Mouse (Mus musculus): ENCODE data around the gene Cxcl16. TPM values are rescaled to one million over a fixed set of nuclear protein-coding genes. Genes with fewer than 3 reads are reported as not detected.

The Cxcl16 gene
- polyA plus RNA-seq, 1 experiment from 2014 or later, result 17.6 TPM

GRCm38 (mm10) chr11:70446756-70447155, 13.0 kb downstream of the Cxcl16 start:
- H3K27me3 ChIP-seq (ENCODE audit: insufficient read depth, low read length), result no peaks in the 10 kb centered on the region
- no peak overlapping the region for H3K27ac ChIP-seq
- ATAC-seq (replicated peaks; ENCODE audit: low FRiP score, low read depth) (no peak), DNase-seq (ENCODE audit: low spot score) (no peak)
- no peaks in the 10 kb centered on the region for H3K9me3 ChIP-seq (replicated peaks; ENCODE audit: low read length)
- no peak overlapping the region for H3K4me2 ChIP-seq (ENCODE audit: low read length)
- H3K36me3 ChIP-seq (ENCODE audit: insufficient read depth, low read length), result no peaks in the 10 kb centered on the region
- TF ChIP-seq CTCF (IDR thresholded peaks at IDR 0.05; ENCODE audit: low read depth), result no peak
- no peak overlapping the region for H3K9ac ChIP-seq (ENCODE audit: low read depth, low read length)
- 44% methylated on average over 3 of the region's 3 CpGs for WGBS
- H3K4me1 ChIP-seq (replicated peaks; ENCODE audit: insufficient read depth, low read length), result no peaks in the 10 kb centered on the region
- no peak overlapping the region for H3K4me3 ChIP-seq (replicated peaks; ENCODE audit: low read depth, low read length)

GRCm38 (mm10) chr11:70444667-70445066, 15.1 kb downstream of the Cxcl16 start:
- DNase-seq (ENCODE audit: low spot score) (no peak), ATAC-seq (replicated peaks; ENCODE audit: low FRiP score, low read depth) (no peak)
- Histone ChIP-seq H3K4me1 (replicated peaks; ENCODE audit: insufficient read depth, low read length) (no peaks in the 10 kb centered on the region), H3K9ac (ENCODE audit: low read depth, low read length) (no peak overlapping the region), H3K4me2 (ENCODE audit: low read length) (no peak overlapping the region), H3K4me3 (replicated peaks; ENCODE audit: low read depth, low read length) (no peak overlapping the region), H3K27me3 (ENCODE audit: insufficient read depth, low read length) (no peaks in the 10 kb centered on the region), H3K36me3 (ENCODE audit: insufficient read depth, low read length) (0 out of 2 replicates have a peak, but pooled peaks cover 4% of the 10 kb centered on the region), H3K9me3 (replicated peaks; ENCODE audit: low read length) (no peaks in the 10 kb centered on the region), H3K27ac (no peak overlapping the region)
- WGBS, result 78% methylated on average over 6 of the region's 6 CpGs
- TF ChIP-seq CTCF (IDR thresholded peaks at IDR 0.05; ENCODE audit: low read depth), result no peak

- Histone ChIP-seq H3K4me1 (replicated peaks; ENCODE audit: insufficient read depth, low read length) (no peaks in the 10 kb centered on the region), H3K27me3 (ENCODE audit: insufficient read depth, low read length) (no peaks in the 10 kb centered on the region), H3K9ac (ENCODE audit: low read depth, low read length) (no peak overlapping the region), H3K9me3 (replicated peaks; ENCODE audit: low read length) (no peaks in the 10 kb centered on the region), H3K36me3 (ENCODE audit: insufficient read depth, low read length) (0 out of 2 replicates have a peak, but pooled peaks cover 11% of the 10 kb centered on the region), H3K4me3 (replicated peaks; ENCODE audit: low read depth, low read length) (no peak overlapping the region), H3K4me2 (ENCODE audit: low read length) (no peak overlapping the region), H3K27ac (no peak overlapping the region)
- ATAC-seq (replicated peaks; ENCODE audit: low FRiP score, low read depth) (no peak), DNase-seq (ENCODE audit: low spot score) (no peak)
- 87% methylated on average over 3 of the region's 3 CpGs for WGBS
- no peak for TF ChIP-seq CTCF (IDR thresholded peaks at IDR 0.05; ENCODE audit: low read depth)
These were observed 15.8 kb downstream of the Cxcl16 start for GRCm38 (mm10) chr11:70443964-70444363.

DNA sequence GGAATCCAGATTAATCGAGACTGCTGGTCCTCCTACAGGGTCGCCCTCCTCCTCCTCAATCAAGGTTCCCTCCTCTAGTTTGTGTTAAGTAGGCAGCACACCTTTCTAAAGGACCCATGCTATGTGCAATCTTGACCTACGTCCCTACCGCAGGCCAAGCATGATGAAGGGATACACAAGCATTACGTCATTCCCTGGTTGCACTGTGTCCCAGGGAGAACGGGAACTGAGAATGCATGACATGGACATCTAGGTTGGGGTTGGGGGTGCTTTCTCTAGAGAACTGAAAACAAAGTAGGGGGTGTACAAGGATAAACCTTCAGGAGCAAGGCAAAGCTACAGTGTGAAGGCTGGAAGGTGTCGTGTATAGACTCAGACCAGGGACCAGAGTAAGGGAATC, 17.9 kb downstream of the Cxcl16 start:
- ATAC-seq (replicated peaks; ENCODE audit: low FRiP score, low read depth) (no peak), DNase-seq (ENCODE audit: low spot score) (no peak)
- no peak overlapping the region for H3K4me2 ChIP-seq (ENCODE audit: low read length)
- 92% methylated on average over 7 of the region's 7 CpGs for WGBS
- no peak overlapping the region for H3K9ac ChIP-seq (ENCODE audit: low read depth, low read length)
- TF ChIP-seq CTCF (IDR thresholded peaks at IDR 0.05; ENCODE audit: low read depth), result no peak
- H3K27me3 ChIP-seq (ENCODE audit: insufficient read depth, low read length), result no peaks in the 10 kb centered on the region
- H3K36me3 ChIP-seq (ENCODE audit: insufficient read depth, low read length), result 0 out of 2 replicates have a peak, but pooled peaks cover 19% of the 10 kb centered on the region
- H3K4me3 ChIP-seq (replicated peaks; ENCODE audit: low read depth, low read length), result no peak overlapping the region
- H3K4me1 ChIP-seq (replicated peaks; ENCODE audit: insufficient read depth, low read length), result no peaks in the 10 kb centered on the region
- no peaks in the 10 kb centered on the region for H3K9me3 ChIP-seq (replicated peaks; ENCODE audit: low read length)
- H3K27ac ChIP-seq, result no peak overlapping the region

GRCm38 (mm10) chr11:70440637-70441036, 19.1 kb downstream of the Cxcl16 start:
- no peak overlapping the region for H3K4me2 ChIP-seq (ENCODE audit: low read length)
- H3K36me3 ChIP-seq (ENCODE audit: insufficient read depth, low read length), result 0 out of 2 replicates have a peak, but pooled peaks cover 25% of the 10 kb centered on the region
- H3K27me3 ChIP-seq (ENCODE audit: insufficient read depth, low read length), result no peaks in the 10 kb centered on the region
- ATAC-seq (replicated peaks; ENCODE audit: low FRiP score, low read depth), result no peak
- TF ChIP-seq CTCF (IDR thresholded peaks at IDR 0.05; ENCODE audit: low read depth), result no peak
- no peak overlapping the region for H3K27ac ChIP-seq
- 96% methylated on average over 4 of the region's 4 CpGs for WGBS
- no peak overlapping the region for H3K9ac ChIP-seq (ENCODE audit: low read depth, low read length)
- H3K4me3 ChIP-seq (replicated peaks; ENCODE audit: low read depth, low read length), result no peak overlapping the region
- H3K9me3 ChIP-seq (replicated peaks; ENCODE audit: low read length), result no peaks in the 10 kb centered on the region
- no peaks in the 10 kb centered on the region for H3K4me1 ChIP-seq (replicated peaks; ENCODE audit: insufficient read depth, low read length)
- no peak for DNase-seq (ENCODE audit: low spot score)

GRCm38 (mm10) chr11:70438728-70439374, 20.9 kb downstream of the Cxcl16 start:
- Histone ChIP-seq H3K9me3 (replicated peaks; ENCODE audit: low read length) (no peaks in the 10 kb centered on the region), H3K4me1 (replicated peaks; ENCODE audit: insufficient read depth, low read length) (no peaks in the 10 kb centered on the region), H3K27me3 (ENCODE audit: insufficient read depth, low read length) (no peaks in the 10 kb centered on the region), H3K4me2 (ENCODE audit: low read length) (no peak overlapping the region), H3K36me3 (ENCODE audit: insufficient read depth, low read length) (0 out of 2 replicates have a peak, but pooled peaks cover 25% of the 10 kb centered on the region), H3K9ac (ENCODE audit: low read depth, low read length) (no peak overlapping the region), H3K4me3 (replicated peaks; ENCODE audit: low read depth, low read length) (no peak overlapping the region), H3K27ac (no peak overlapping the region)
- DNase-seq (ENCODE audit: low spot score) (no peak), ATAC-seq (replicated peaks; ENCODE audit: low FRiP score, low read depth) (no peak)
- no peak for TF ChIP-seq CTCF (IDR thresholded peaks at IDR 0.05; ENCODE audit: low read depth)
- WGBS, result 88% methylated on average over 7 of the region's 7 CpGs

Data from kidney, postnatal 0 days (tissue).